Mouse (Mus musculus): ENCODE measurements around the gene U2af2. TPM values are rescaled to one million over a fixed set of nuclear protein-coding genes. Genes with fewer than 3 reads are reported as not detected.

Gene U2af2
- polyA plus RNA-seq (2014; fragmentation: Illumina TruSeq; extraction: RNeasy Lipid Tissue Mini Kit (QIAGEN cat#74804)): 9.1 TPM

GRCm38 (mm10) chr7:5061774-5062359, at the start of gene U2af2:
U2af2 (plus strand) TSS chr7:5062143.

DNA sequence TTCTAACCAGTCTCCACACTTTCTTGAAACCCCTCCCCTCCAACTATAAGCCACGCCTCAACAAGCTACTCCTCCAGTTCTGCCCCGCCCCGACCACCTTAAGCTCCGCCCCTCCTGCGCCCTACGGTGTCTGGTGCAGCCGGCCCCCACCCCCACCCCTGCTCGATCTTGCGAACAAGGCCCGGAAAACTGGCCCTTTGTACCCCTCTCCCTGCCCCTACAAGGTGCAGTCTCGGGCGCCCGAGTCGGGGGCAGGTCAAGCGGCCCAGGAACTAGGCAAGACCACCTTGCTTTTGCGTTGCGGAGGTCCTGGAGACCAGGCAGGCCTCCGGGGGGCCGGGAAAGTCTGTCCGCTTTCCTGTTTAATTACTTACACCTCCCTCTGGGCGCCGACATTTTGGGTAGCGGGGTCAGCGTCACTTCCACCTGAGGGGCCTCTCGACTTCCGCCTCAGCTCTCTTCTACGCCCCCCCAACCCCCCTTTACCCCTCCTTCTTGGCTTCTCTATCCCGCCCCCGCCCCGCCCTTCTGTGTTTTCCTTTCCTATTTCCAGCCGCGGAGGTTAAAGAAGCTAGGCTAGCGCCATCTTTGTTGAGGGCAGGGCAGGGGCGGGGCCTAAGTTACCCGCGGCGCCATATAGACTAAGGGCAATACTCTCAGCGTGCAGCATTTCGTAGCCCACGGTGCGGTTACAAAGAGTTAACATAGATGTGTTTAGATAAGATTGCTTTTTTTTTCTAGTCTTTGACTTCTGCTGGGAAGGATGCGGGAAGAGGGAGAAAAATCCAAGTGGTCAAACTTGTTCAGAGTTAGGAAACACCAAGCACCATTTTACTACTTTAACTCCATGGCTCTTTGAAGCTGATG, 47.5 kb upstream of the U2af2 start, which contains the start of the genes Zfp524 and Fiz1:
Gene Zfp524, plus strand, starts transcription at position 165 of the 867 bp plus-strand sequence.
Gene Fiz1, minus strand, starts transcription at position 447 of the 867 bp plus-strand sequence.

GRCm38 (mm10) chr7:5015118-5016001, 46.6 kb upstream of the U2af2 start, which contains the start of gene Gm44973:
Gm44973 (plus strand) TSS chr7:5015496.

DNA sequence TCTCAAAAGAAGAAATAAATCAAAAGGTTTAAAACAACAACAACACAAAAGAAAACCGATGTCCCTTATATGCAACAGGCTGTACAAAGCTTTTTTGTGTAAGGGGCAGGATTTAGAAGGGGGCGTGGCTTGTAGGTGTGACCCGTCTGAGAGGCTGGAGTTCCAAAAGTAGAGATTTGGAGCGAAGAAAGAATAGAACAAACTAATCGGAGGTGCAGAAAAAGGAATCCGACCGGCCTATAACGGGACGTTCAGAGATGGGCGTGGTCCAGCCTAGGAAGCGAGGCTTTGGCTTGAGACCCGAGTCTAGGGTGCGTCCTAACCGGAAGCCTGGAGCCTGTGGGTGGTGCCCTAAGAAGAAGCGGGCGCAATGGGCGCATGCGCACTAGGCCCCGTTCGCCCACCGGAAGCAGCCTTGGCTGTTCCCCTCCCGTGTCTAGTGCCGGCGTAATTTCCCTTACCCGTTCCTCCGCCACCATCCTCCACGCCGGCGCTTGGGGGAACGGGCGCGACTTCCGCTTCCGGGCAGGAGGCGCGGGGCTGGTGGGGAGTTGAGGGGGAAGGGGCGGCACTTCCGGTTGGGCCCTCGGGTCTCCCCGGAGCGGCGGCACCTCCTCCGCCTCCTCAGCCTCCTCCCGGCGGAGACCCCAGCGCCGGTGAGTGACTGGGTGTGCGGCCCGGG, 41.8 kb upstream of the U2af2 start, which contains the start of the genes Zfp865 and Ccdc106:
Gene Zfp865, plus strand, starts transcription at position 377 of the 682 bp plus-strand sequence.
Gene Ccdc106, plus strand, starts transcription at position 554 of the 682 bp plus-strand sequence.

DNA sequence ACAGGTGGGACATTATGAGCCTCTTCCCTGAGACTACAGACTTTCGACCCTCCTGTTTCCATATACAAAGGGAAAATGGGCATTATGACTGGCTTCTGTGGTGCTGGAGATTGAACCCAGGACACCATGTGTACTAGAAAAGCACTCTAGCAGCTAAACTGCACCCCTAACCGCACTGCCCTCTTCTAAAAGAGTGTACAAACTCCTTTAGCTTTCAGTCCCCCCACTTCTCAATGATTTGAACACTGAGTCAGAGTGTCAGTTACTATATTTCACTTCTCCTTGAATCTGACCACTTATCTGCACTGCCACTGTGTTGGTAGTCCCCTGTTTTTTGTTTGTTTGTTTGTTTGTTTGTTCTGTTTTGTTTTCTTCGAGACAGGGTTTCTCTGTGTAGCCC, 28.1 kb upstream of the U2af2 start, which contains the start of gene 4632433K11Rik:
Gene 4632433K11Rik, plus strand, starts transcription at position 301 of the 400 bp plus-strand sequence.

DNA sequence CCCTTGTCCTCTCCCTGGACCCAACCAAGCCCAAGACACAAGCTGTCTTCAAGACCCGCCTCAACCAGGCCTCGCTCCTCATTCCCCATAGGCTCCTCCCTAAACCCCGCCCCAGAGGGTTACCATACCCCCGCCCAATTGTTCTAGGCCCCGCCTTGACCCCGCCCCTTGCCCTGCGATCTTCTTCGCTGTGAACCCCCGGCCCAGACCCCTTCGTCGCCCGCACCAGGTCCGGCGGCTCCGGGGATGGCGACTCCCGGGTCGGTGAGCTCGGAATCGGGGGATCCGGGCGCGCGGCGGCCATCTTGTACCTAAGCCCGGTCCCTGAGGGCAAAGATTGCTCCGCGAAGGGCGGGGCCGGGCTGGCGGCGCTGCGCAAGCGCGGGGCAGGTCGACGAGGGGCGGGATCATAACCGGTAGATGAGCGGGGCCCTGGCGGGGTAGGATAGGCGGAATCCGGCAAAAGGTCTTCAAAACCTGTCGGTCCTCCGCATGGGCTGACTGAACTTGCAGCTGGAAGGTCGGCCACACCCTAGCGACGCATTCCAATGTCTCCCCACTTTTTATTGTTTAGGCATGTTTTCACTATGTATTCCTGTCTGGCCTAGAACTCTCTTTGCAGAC, 23.7 kb upstream of the U2af2 start, which contains the start of gene Zfp784:
Gene Zfp784, minus strand, starts transcription at position 338 of the 624 bp plus-strand sequence.

GRCm38 (mm10) chr7:5051193-5052192, 10.4 kb upstream of the U2af2 start, which contains the start of gene Zfp580:
Zfp580 (plus strand) TSS chr7:5051538.

DNA sequence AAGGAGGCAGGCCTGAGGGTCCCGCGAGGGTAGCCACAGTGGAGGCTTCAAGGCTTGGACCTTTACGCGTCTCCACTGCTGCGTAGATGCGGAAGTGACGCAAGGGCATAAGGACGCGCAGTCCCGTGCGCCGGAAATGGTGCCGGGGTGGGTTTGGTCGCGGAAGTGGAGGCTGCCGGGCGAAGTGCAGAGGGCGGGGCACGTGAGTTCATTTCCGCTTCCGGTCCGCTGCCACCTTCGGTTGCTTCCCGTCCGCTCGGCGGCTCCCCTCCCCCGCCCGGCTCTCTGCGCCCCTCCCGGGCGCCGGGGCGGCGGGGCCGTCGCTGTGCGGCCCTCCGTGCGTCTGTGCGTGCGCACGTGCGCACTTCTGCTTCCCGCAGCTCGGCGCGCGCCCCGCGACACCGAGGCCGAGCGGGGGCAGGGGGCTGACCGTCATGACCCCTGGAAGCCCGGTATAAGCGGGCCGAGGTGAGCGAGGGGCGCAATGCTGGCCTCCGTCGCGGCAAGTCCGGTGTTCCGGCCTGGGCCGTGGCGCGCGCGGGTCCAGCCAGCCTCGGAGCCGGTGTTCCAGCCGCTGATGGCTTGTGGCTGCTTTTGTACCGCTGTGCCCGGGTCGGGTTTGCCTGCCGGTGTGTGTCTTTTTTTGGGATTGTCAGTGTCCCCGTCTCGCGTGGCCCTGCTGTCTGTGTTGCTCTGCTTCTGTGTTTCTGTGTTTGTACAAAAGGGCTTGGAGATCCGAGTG, 18.2 kb downstream of the U2af2 start, which contains the start of gene Epn1:
Gene Epn1, plus strand, starts transcription at position 226 of the 742 bp plus-strand sequence.

GRCm38 (mm10) chr7:5116850-5117249, 54.9 kb downstream of the U2af2 start, which contains the start of gene Rfpl4:
Rfpl4 (minus strand) TSS chr7:5116950.

GRCm38 (mm10) chr7:5125549-5126406, 63.8 kb downstream of the U2af2 start, which contains the start of gene Rasl2-9:
Rasl2-9 (minus strand) TSS chr7:5125950.

Other genes starting within 250 kb of the U2af2 start
- 2.0 TPM for gene Ube2s, start 249.6 kb upstream of the U2af2 start, polyA plus RNA-seq (2014; fragmentation: Illumina TruSeq; extraction: RNeasy Lipid Tissue Mini Kit (QIAGEN cat#74804))
- gene Shisa7, start 217.4 kb upstream of the U2af2 start, polyA plus RNA-seq (2014; fragmentation: Illumina TruSeq; extraction: RNeasy Lipid Tissue Mini Kit (QIAGEN cat#74804)): 0.57 TPM
- gene Isoc2b, start 191.9 kb upstream of the U2af2 start, polyA plus RNA-seq (2014; fragmentation: Illumina TruSeq; extraction: RNeasy Lipid Tissue Mini Kit (QIAGEN cat#74804)): 1.9 TPM
- gene Isoc2a, start 185.0 kb upstream of the U2af2 start, polyA plus RNA-seq (2014; fragmentation: Illumina TruSeq; extraction: RNeasy Lipid Tissue Mini Kit (QIAGEN cat#74804)): 1.7 TPM
- not detected for gene Gm36210, start 155.6 kb upstream of the U2af2 start, polyA plus RNA-seq (2014; fragmentation: Illumina TruSeq; extraction: RNeasy Lipid Tissue Mini Kit (QIAGEN cat#74804))
- gene Zfp628, start 146.9 kb upstream of the U2af2 start, polyA plus RNA-seq (2014; fragmentation: Illumina TruSeq; extraction: RNeasy Lipid Tissue Mini Kit (QIAGEN cat#74804)): not detected
- gene Nat14, start 140.1 kb upstream of the U2af2 start, polyA plus RNA-seq (2014; fragmentation: Illumina TruSeq; extraction: RNeasy Lipid Tissue Mini Kit (QIAGEN cat#74804)): 0.57 TPM
- 0.14 TPM for gene Ssc5d, start 136.4 kb upstream of the U2af2 start, polyA plus RNA-seq (2014; fragmentation: Illumina TruSeq; extraction: RNeasy Lipid Tissue Mini Kit (QIAGEN cat#74804))
- 0.40 TPM for gene Sbk2, start 97.7 kb upstream of the U2af2 start, polyA plus RNA-seq (2014; fragmentation: Illumina TruSeq; extraction: RNeasy Lipid Tissue Mini Kit (QIAGEN cat#74804))
- gene Sbk3, start 91.0 kb upstream of the U2af2 start, polyA plus RNA-seq (2014; fragmentation: Illumina TruSeq; extraction: RNeasy Lipid Tissue Mini Kit (QIAGEN cat#74804)): 0.51 TPM
- 16.0 TPM for gene Zfp579, start 66.0 kb upstream of the U2af2 start, polyA plus RNA-seq (2014; fragmentation: Illumina TruSeq; extraction: RNeasy Lipid Tissue Mini Kit (QIAGEN cat#74804))
- not detected for gene Zfp524, start 47.7 kb upstream of the U2af2 start, polyA plus RNA-seq (2014; fragmentation: Illumina TruSeq; extraction: RNeasy Lipid Tissue Mini Kit (QIAGEN cat#74804))
- 22.1 TPM for gene Fiz1, start 47.4 kb upstream of the U2af2 start, polyA plus RNA-seq (2014; fragmentation: Illumina TruSeq; extraction: RNeasy Lipid Tissue Mini Kit (QIAGEN cat#74804))
- gene Gm44973, start 46.6 kb upstream of the U2af2 start, polyA plus RNA-seq (2014; fragmentation: Illumina TruSeq; extraction: RNeasy Lipid Tissue Mini Kit (QIAGEN cat#74804)): not detected
- gene Zfp865, start 41.8 kb upstream of the U2af2 start, polyA plus RNA-seq (2014; fragmentation: Illumina TruSeq; extraction: RNeasy Lipid Tissue Mini Kit (QIAGEN cat#74804)): 5.3 TPM
- gene Ccdc106, start 41.6 kb upstream of the U2af2 start, polyA plus RNA-seq (2014; fragmentation: Illumina TruSeq; extraction: RNeasy Lipid Tissue Mini Kit (QIAGEN cat#74804)): not detected
- gene 4632433K11Rik, start 28.0 kb upstream of the U2af2 start, polyA plus RNA-seq (2014; fragmentation: Illumina TruSeq; extraction: RNeasy Lipid Tissue Mini Kit (QIAGEN cat#74804)): 3.3 TPM
- gene Zfp784, start 23.7 kb upstream of the U2af2 start, polyA plus RNA-seq (2014; fragmentation: Illumina TruSeq; extraction: RNeasy Lipid Tissue Mini Kit (QIAGEN cat#74804)): 4.2 TPM
- 2.1 TPM for gene Zfp580, start 10.6 kb upstream of the U2af2 start, polyA plus RNA-seq (2014; fragmentation: Illumina TruSeq; extraction: RNeasy Lipid Tissue Mini Kit (QIAGEN cat#74804))
- 1.4 TPM for gene Epn1, start 18.1 kb downstream of the U2af2 start, polyA plus RNA-seq (2014; fragmentation: Illumina TruSeq; extraction: RNeasy Lipid Tissue Mini Kit (QIAGEN cat#74804))
- gene Rfpl4, start 54.8 kb downstream of the U2af2 start, polyA plus RNA-seq (2014; fragmentation: Illumina TruSeq; extraction: RNeasy Lipid Tissue Mini Kit (QIAGEN cat#74804)): 45.2 TPM
- gene Rasl2-9, start 63.8 kb downstream of the U2af2 start, polyA plus RNA-seq (2014; fragmentation: Illumina TruSeq; extraction: RNeasy Lipid Tissue Mini Kit (QIAGEN cat#74804)): not detected
- gene Vmn1r55, start 87.5 kb downstream of the U2af2 start, polyA plus RNA-seq (2014; fragmentation: Illumina TruSeq; extraction: RNeasy Lipid Tissue Mini Kit (QIAGEN cat#74804)): not detected
- not detected for gene Vmn1r56, start 134.6 kb downstream of the U2af2 start, polyA plus RNA-seq (2014; fragmentation: Illumina TruSeq; extraction: RNeasy Lipid Tissue Mini Kit (QIAGEN cat#74804))
- not detected for gene Vmn1r57, start 156.3 kb downstream of the U2af2 start, polyA plus RNA-seq (2014; fragmentation: Illumina TruSeq; extraction: RNeasy Lipid Tissue Mini Kit (QIAGEN cat#74804))

Measured in ovary, adult 10 weeks (tissue).